Mouse (Mus musculus): ENCODE results near the gene Cers6.

DNA sequence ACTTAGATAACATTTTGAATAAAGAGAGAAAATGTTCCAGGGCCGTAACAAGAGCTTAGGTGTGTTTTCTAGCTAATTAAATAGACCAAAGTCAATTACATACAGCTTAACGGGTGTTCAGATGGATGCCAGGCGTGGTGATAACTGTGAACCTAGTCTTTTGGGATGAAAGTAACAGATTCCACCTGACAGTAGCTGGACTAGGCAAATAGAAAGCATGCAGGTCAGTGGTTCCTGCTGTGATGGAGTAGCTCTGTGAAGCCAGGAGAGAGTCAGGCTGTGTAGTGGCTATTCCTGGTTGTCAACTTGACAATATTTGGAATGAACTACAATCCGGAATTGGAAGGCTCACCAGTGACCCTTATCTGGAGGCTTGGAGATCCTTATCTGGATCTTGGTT, 56.3 kb downstream of the Cers6 start:
- no peak for TF ChIP-seq CTCF (IDR thresholded peaks at IDR 0.05)
- no peak for TF ChIP-seq POLR2A (IDR thresholded peaks at IDR 0.05; ENCODE audit: insufficient read depth, low read depth, low read length)
- TF ChIP-seq EP300 (IDR thresholded peaks at IDR 0.05; ENCODE audit: insufficient read depth, low read depth, low read length): no peak
